Mouse (Mus musculus) layer of hippocampus, postnatal 14 days (tissue): ENCODE data around the gene B3gat2. TPM values are rescaled to one million over a fixed set of nuclear protein-coding genes. Genes with fewer than 3 reads are reported as not detected.
A peak's percentile ranks its signal among the peaks of the same experiment; 100 is the strongest.

Experiments
- DNase-seq, 2 experiments: peaks; one replicate each; pipeline ENCODE4 v3.0.0; 2021 to 2022; ENCODE audit warnings: low spot score in 2 of 2, mixed read lengths in 1 of 2
- long read RNA-seq, 2 experiments: library from polyadenylated mRNA; stranded (forward); transcript quantifications; one replicate each; pipeline ENCODE4 v2.0.0; 2021
- total RNA-seq, 2 experiments: library from RNA; stranded (reverse); gene quantifications; 2 replicates each; pipeline ENCODE4 v1.2.3; 2021

Gene B3gat2
- total RNA-seq = 10 to 100 TPM; 17.7 to 20.0 TPM
- long read RNA-seq, experiment 1, full-length matches to known transcripts = 2 of 5 reads
- long read RNA-seq, experiment 1, partial matches to known transcripts = 0 of 5 reads
- long read RNA-seq, experiment 1, other reads (novel, unspliced or antisense) = 3 of 5 reads
- long read RNA-seq, experiment 2, full-length matches to known transcripts = 3 of 7 reads
- long read RNA-seq, experiment 2, partial matches to known transcripts = 0 of 7 reads
- long read RNA-seq, experiment 2, other reads (novel, unspliced or antisense) = 4 of 7 reads

GRCm38 (mm10) chr1:23761502-23762135, at the start of gene B3gat2:
TSS of gene B3gat2 (plus strand) at chr1:23761753.
- peak; percentile 26 to 49 for DNase-seq

GRCm38 (mm10) chr1:23720326-23720725, 41.2 kb upstream of the B3gat2 start:
- DNase-seq = no peak

- no peak for DNase-seq
These were observed 40.5 kb upstream of the B3gat2 start for GRCm38 (mm10) chr1:23721036-23721435.

GRCm38 (mm10) chr1:23722469-23723372, 38.8 kb upstream of the B3gat2 start:
- DNase-seq = no peak

GRCm38 (mm10) chr1:23731324-23731723, 30.2 kb upstream of the B3gat2 start:
- DNase-seq = no peak

- DNase-seq = no peak
These were observed 10.6 kb upstream of the B3gat2 start for GRCm38 (mm10) chr1:23750864-23751532.

- no peak for DNase-seq
These were observed 8.5 kb upstream of the B3gat2 start for GRCm38 (mm10) chr1:23753091-23753490.

- DNase-seq = no peak
These were observed 8.0 kb upstream of the B3gat2 start for GRCm38 (mm10) chr1:23753591-23753990.

- DNase-seq = no peak
These were observed 7.2 kb upstream of the B3gat2 start for GRCm38 (mm10) chr1:23754340-23754739.

- DNase-seq = no peak
These were observed 6.6 kb upstream of the B3gat2 start for GRCm38 (mm10) chr1:23754967-23755366.

- peak in 1 of 2 experiments; percentile 18 for DNase-seq
These were observed 659 bp downstream of the B3gat2 start for GRCm38 (mm10) chr1:23762136-23762687.

GRCm38 (mm10) chr1:23762782-23763630, 1.5 kb downstream of the B3gat2 start:
- DNase-seq = peak; percentile 96 to 97

GRCm38 (mm10) chr1:23763726-23764125, 2.2 kb downstream of the B3gat2 start:
- no peak for DNase-seq

- DNase-seq = peak; percentile 22 to 58
These were observed 3.2 kb downstream of the B3gat2 start for GRCm38 (mm10) chr1:23764710-23765109.

- DNase-seq = no peak
These were observed 11.5 kb downstream of the B3gat2 start for GRCm38 (mm10) chr1:23773039-23773438.

- DNase-seq = peak; percentile 42 to 64
These were observed 31.4 kb downstream of the B3gat2 start for GRCm38 (mm10) chr1:23792737-23793533.

- DNase-seq = no peak
These were observed 36.8 kb downstream of the B3gat2 start for GRCm38 (mm10) chr1:23798306-23798705.

- DNase-seq = no peak
These were observed 60.1 kb downstream of the B3gat2 start for GRCm38 (mm10) chr1:23821615-23822014.
